Mouse (Mus musculus) mesoderm, embryonic 11.5 days (tissue): ENCODE results near the gene Ppp6r1.
A peak's percentile ranks its signal among the peaks of the same experiment; 100 is the strongest.

Experiments used
- DNase-seq: peaks from one replicate; pipeline ENCODE4 v3.0.0-alpha.2; 2012; ENCODE audit warnings: low read depth, low spot score

Gene Ppp6r1

DNA sequence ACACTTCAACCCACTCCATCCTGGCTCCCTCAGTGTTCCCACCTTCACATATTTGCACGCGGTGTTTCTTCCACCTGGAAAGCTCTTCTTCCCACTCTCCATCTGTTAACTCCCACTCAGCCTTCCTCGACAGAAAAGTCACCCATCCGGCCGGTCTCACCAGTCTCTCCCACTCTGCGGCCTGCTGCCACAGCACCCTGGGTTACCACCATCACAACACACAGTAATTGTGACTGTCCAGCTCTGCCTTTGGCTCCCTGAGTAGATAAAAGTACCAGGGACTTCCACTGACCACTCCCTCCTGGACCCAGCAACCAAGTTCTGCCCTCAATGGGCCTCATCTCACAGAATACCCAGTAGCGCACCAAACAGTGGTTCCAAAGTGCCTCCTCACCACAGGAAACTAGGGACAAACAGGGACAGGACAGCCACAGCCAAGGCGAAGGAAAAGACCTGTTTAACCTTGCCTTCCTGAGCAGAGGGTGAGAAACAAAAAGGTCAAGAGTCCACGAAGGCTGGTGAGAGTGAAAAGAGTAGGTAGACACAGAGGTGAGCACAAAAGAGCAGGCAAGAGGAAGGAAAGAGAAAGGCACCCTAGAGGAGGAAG lies 1.2 kb downstream of the Ppp6r1 start:
- DNase-seq: no peak

DNA sequence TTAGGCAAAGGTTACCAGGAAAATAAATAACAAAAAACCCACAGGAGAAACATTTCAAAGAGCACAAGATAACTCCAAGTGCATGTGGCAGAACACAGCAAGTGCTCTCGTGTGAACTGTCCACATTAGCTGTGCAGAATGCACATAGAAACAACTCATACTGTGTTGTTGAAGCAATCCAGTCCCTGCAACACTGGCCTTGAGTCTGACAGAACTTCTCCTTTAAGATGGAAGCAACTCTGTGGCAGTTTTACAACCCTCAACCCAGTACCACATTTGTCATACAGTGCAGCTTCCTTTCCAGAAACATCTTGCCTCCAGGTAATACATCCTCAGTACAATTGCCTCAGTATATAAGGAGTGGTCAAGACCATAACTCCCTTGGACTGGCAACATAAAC lies 2.0 kb downstream of the Ppp6r1 start:
- DNase-seq: no peak

DNA sequence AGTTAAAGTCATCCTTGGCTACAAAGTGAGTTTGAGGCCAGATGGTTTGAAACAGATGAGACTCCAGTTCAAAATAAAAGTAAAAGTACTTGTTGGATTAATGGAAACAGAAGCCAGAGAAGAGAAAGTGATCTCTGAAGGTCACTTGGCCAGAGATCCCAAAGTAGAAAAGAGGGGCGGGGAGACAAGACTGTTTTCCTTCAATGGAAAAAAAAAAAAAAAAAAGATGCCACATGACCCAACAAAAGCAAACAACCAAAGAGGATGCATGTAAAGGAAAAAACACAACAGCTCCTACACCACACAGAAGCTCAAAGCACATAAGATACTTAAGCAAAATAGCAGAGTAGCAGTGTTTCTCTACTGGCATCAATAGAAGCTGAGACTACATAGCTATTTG lies 2.9 kb downstream of the Ppp6r1 start:
- DNase-seq: no peak

DNA sequence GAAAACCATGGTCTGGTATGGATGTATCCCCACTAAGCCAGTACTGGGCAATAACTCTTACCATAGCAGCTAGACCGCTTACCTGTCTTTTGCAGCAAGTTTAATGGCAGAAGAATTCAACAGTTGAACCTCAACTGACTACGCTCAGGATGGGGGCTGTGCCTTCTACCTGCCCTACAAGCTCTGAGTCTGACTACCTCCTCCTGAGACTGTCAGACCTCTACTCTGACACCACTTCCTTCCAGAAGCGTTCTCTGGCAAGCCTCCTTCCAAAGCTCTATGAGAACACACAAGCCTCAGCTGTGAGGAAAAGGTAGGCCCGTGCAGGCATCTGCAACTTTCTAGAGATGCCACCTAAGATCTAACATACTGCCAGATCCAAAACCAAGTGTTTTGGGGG lies 3.4 kb downstream of the Ppp6r1 start:
- DNase-seq: no peak

DNA sequence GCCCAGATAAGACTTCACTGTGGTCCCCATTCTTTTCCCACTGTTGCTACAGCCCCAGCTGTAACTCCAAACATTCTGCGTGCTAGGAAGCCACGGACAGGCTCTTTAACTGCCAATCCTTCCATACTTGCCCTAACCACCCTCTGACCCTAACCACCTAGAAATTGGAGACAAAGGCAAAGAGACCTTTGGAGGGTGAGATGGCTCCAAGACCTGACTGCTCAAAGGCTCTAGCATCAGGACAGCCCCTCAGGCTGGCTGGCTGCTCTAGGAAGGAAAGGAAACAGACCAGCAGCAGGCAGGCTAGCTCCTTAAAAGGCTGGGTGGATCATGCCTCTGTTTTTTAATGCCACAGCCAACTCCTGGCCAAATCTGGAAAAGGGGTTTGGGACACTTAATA lies 4.6 kb downstream of the Ppp6r1 start:
- no peak for DNase-seq

DNA sequence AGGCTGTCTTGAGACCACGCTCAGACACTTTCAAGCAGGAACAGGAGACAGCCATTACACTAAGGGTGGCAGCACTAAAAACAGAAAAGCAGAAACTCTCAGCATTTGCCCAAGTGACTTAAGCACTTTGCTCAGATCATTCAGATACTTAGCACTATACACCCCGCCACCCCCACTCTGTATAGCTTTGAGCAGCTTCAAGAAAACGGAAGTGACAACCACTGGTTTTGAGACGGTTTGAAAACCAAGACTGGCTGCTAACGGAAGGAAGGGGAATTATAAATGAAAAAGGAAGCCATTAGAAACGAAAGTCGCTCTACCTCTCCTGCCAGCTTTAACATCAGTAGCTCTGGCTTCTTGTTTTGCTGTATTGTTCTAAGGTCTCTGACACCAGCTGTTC lies 5.0 kb downstream of the Ppp6r1 start:
- no peak for DNase-seq

DNA sequence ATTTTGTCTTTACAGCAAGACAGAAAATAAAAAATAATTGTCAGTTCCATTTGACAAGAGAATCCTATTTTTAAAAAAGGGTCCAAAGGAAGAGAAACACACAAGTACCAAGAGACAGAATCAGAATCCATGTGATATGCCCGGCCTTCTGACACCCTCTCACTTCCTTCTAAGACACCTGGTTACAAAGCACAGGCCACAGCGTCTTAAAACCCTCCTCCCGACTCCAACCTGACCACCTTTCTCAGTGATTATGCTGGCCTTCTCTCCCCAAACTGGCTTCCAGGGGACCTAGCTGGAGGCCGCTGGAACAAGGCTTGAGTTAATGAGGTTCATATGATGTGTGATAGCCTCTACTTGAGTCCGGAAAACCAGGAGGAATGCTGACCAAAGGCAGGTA lies 5.5 kb downstream of the Ppp6r1 start:
- DNase-seq: no peak

DNA sequence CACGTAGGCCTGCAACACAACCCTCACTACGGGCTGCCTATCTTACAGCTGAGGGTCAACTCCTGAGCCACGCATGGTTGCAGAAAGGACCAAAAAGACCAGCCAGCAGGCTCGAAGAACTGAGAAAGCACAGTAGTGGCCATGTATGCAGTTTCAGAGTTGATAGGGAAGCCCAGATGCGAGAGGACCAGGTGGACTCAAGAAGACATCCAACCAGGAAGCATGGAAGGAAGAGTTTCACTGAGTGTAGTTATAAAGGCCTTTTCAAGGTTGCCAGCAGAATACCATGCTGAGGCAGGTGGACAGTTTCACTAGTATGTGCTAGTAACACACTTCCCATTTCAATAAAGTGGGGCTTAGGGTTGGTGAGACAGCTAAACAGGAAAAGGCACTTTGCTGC lies 6.1 kb downstream of the Ppp6r1 start:
- no peak for DNase-seq

DNA sequence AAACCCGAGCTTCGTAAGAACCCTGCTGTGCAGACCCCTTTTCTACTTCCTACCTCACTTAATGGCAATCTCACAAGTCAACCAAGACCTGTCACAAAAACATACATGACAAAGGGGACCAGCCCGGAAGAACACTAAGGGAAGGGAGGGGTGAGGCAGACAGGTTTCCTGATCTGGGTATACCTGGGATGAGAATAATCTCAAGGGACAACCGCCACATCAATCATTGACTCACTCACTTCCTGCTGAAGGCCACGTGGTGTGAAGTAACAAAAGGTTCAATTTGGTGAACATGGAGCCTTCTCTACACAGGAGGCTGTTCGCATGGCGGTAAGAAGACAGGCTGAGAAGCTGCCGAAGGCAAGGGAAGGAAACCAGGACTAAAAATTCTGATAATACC lies 7.2 kb downstream of the Ppp6r1 start:
- no peak for DNase-seq

DNA sequence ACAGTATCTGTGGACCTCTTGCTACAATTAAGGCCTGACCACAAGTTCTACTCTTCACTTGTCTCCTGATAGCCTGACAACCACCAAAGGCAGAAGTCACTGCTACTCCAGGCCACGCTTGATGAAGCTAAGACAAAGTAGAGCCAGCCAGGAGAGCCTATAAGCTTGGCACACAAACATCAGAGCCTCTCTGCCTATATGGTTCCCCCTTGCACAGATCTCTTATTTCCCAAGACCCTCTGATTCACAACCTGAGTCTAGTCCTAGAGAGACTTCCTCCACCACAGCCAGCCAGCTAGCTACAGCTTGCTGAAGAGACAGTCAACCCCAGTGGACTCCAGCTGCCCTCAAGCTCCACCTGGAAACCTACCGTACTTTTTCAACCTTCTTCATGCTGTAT lies 10.8 kb downstream of the Ppp6r1 start:
- no peak for DNase-seq

DNA sequence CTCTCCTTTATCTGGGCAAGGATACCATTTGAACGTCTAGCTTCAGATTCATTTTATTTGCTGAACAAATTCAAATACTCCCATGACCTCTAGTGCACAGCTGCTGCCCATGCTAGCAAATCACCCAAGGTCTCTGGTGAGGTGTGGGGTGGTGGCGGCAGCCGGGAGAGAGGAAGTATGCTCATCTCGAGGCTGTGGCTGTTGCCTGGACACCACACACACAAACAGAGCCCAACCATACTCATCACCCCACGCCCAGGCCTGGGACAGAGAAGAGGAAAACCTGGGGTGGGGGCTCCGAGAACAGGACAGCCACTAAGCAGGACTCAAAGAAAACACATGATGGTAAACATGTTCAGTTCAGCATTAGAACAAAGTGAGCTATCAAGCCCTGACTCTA lies 11.5 kb downstream of the Ppp6r1 start:
- DNase-seq: no peak

DNA sequence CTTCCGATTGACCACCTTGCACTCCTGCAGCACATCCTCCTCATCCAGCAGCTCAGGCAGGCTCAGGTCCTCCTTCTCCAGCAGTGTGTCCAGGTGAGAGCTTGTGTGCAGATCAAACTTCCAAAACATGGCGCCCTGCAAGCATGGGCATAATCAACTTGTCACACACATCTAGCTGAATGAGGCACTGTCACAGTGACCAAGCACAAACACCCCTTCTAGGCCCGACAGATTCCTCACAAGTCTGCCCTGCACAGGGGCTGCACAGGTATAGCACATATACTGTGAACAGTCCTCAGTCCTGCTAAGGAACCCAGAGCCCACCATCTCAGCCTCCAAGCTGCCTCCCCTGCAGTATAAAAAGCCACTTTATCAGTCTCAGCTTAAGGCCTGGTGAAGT lies 12.0 kb downstream of the Ppp6r1 start:
- DNase-seq: no peak

DNA sequence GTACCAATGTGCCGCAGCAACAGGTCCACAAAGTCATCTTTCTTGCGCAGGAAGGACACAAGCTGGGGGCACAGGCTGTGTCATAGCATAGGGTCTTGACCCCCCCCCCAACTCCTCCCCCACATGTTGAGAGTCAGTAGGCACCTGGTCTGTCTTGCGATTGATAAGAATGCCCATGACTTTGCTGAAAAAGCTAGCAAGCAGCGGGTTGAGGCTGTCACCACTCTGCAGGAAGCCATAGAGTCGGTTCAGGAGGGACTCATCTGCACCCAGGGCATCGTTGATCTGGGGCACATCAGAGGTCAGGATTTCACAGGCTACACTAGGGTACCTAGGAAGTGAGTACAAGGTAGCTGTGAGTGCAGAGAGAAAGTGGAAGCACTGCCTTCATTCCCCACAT lies 15.6 kb downstream of the Ppp6r1 start:
- DNase-seq: no peak

DNA sequence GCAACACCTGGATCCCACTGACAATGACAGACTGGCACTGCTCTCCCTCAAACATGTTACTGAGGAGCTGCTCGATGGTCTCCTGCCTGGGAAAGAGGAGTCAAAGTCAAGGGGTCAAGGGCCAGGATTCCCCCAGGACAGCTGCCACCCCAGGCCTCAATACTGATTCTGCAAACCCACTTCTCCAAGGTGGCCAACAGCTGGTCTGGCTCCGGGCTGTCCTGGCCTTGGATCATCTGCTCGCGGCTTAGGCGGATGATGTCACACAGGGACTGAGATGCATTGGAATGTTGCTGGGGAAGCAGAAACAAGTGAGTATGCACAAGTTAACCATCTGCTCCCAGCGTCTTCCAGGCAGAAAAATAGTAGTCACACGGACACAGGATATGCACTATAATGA lies 16.9 kb downstream of the Ppp6r1 start:
- DNase-seq: no peak

DNA sequence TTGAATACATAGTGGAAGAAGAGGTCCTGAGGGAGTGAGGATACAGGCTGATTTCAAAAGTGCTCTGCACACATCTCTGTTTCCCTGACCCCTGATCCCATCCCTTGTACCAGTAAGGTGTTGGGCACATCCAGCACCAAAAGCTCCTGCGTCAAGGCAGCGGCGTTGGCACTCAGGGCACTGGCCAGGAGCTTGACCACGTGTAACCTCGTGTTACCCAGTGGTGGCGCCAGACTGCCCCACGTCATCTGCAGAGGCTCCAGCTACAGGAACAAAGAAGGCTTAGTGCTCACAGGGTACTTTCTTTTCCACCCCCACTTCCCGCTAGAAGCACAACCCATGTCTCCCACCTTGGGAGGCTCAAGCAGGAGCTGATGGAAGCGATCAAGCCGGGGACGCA lies 17.7 kb downstream of the Ppp6r1 start:
- no peak for DNase-seq

DNA sequence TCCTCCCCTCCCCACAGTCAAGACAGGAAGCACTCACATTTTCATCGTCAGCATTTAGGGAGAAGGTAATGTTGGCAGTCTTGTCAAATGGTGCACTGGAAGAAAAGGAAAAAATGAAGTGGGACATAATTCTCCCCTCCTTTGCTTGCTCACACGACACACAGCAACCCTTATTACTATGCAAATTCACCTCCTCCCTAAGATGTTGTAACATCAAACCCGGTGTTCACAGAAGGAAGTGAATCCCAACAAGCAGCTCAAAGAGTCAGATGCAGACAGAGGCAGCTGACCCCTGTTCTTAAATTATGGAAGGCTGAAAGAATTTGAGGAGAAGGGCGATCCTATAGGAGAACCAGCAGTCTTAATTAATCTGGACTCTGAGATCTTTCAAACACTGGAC lies 22.6 kb downstream of the Ppp6r1 start:
- DNase-seq: no peak

DNA sequence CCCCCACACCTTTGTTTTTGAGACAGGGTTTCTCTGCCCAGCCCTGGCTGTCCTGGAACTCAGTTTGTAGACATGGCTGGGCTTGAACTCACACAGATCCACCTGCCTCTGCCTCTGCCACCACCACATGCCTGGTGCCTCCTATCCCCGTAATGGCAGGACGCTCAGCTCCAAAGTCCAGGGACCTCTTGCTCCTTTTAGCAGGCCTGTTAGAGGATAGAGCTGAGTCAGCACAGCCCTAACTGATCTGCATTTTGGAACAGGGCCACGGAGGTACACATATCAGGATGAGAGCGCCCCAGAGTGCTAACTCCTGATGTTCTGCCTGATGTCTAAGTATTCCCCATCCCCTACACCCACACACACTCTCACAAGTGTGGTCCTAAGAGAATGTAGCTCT lies 27.8 kb downstream of the Ppp6r1 start, which contains the start of gene Tmem86b:
Tmem86b (minus strand) TSS at position 392 of the 400 bp plus-strand sequence.
- DNase-seq: no peak

DNA sequence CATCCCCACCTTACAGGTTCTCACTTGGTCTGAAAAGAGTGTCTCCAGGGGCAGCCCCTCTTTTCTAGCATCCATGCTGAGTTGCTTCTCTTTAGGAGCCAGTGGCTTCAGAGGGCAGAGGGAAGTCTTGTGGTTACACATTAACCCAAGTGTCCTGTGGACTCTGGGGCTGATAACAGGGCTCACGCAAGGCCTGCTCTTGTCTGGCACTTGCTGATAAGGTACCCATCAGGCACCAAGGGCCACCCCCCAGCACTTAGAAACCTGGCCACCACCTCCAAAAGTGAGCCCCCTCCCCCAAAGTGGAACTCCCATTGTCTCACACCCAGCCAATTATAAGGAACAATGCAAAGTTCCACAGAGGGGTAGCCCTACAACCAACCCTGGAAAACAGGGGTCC lies 28.6 kb downstream of the Ppp6r1 start:
- DNase-seq: no peak

DNA sequence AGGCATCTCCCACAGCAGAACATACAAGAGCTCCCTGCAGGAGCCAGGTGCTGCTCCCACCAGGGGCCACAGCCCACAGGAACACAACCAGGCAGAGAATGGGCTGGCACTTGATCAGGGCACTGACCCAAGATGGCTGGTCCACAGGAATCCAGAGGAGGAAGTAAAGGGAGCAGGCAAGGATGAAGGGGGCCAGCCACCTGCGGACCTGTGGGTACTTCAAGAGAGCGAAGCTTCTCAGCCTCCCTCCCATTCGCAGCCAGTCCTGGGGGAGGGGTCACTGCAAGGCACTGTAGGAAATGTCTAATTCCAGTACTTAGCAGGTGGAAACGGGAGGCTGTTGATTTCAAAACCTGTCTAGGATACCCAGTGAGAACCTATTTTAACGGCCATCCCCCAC lies 29.2 kb downstream of the Ppp6r1 start:
- DNase-seq: no peak

DNA sequence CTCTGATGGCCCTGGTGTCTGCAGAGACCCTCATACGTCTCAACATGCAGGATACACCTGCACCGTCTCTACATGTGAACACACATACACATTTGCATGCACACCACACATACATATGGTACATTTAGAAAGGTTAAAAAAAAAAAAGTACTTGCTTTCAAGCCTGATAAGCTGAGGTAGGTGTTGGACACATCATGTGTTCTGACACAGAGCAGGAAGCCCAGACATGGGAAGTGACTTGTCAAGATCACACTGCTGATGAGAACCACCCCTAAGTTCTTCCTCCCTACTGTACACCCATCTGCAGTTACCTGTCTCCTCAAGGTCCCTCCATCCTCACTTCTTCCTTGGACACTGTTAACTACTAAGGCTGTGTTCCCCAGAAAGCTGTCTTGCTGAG lies 32.9 kb downstream of the Ppp6r1 start:
- DNase-seq: no peak

DNA sequence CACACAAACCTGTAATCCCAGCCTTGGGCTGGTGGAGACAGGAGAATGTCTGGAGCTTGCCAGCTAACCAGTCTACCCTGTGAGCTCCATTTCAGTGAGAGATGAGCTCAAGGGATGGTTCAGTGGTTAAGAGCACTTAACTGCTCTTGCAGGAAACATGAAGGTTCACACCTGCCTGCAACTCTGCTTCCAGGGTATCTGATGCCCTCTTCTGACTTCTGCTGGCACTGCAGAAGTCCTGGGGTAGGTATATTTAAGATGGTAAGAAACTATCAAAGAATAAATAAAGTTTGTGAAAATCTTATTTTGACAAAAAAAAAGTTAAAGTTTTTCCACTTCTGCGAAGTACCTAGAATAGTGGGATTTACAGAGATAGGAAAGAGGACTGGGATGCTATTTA lies 34.5 kb downstream of the Ppp6r1 start:
- DNase-seq: no peak

DNA sequence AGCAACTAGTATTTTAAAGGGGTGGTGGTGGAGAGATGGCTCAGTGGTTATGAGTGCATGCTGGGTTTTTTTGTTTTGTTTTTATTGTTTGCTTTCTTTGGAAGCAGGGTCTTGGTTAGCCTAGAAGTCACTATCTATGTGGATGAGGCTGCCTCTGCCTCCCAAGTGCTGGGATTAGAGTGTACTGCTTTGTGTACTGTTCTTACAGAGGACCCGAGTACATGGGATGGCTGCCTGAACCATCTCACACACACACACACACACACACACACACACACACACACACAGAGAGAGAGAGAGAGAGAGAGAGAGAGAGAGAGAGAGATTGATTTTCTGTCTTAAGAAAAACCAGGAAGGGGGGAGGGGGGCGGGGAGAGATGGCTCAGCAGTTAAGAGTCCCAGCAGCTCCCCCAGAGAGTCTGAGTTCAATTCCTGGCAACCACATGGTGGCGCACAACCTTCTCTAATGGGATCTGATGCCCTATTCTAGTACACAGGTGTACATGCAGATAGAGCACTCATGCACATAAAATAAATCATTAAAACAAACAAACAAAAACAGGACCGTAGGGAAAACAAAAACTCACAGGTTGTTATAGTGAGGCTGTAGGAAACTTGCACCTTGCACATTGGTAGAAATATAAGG lies 35.2 kb downstream of the Ppp6r1 start:
- DNase-seq: peak; percentile 37

DNA sequence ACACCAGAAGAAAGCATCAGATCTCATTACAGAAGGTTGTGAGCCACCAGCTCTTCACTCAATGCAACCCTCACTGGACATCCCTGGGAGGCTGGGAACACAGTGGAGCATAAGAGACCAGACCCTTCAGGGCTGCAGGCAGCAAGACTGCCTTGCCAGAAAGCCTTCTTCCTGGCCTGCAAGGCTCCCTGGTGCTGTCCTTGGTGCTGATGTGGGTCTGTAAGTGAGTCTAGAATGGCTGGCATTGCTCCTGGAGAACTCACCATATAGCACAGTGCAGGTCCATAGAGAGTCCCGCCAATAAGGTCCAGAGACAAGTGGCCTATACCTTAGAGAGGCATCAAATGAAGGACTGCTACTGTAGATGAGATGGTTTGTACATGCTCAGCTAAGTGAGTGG lies 38.8 kb downstream of the Ppp6r1 start:
- DNase-seq: peak; percentile 77
